Mouse (Mus musculus) urinary bladder, postnatal 0 days (tissue): ENCODE measurements around the gene Ccdc107. TPM values are rescaled to one million over a fixed set of nuclear protein-coding genes. Genes with fewer than 3 reads are reported as not detected.

ENCODE experiments used
- polyA plus RNA-seq: library from polyadenylated mRNA; unstranded; fragments of >200 nt; fragmentation: Nextera tagmentation; extraction: Ambion mirVana; gene quantifications from 2 replicates; pipeline ENCODE4 v1.2.1, GENCODE M21; 2015

The Ccdc107 gene
- polyA plus RNA-seq = 470 and 488 TPM in 2 replicates

GRCm38 (mm10) chr4:43492821-43493185 is at the start of gene Ccdc107:
TSS of gene Ccdc107 (plus strand) at chr4:43492900.

DNA sequence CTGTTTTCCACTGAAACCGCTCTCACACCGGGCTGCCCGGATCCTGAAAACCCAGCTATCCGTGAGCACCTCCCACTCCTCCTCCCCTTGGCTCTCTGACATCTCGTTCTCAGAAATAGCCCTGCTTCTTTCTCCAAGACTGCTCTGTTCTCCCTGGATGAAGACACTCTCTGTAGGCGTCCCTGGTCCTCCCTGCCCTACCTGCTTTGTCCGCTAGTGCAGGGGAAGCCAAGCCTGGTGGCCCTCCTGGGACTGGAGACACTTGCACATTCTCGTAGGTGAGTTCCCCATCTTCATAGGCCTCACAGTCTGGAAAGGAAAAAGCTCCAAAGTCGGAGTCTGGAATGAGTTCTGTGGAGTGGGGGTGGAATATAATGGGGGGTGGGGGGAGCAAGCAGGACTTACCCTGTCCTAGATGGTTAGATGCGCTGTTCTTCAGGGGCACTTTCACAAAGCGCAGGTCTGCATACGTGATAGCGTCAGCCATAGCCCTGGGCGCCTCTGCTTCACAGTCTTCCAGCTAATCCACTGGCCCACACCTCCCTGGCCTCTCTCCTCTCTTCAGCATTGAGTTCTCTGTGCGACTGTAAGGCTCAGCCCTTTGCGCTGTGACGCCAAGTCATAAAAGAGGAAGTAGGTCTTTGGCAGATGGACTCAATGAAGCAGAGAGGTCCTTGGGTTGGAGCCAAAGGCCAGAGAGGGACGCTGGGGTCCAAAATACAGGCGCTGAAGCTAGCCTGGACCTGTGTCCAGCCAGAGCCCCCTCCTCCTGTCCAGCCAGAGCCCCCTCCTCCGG is 38.5 kb upstream of the Ccdc107 start, which contains the start of gene Cd72:
Gene Cd72, minus strand, starts transcription at position 588 of the 796 bp plus-strand sequence.

GRCm38 (mm10) chr4:43483535-43484091 is 9.1 kb upstream of the Ccdc107 start, which contains the start of gene Sit1:
TSS of gene Sit1 (minus strand) at chr4:43483734.

GRCm38 (mm10) chr4:43499407-43500333 is 7.0 kb downstream of the Ccdc107 start, which contains the start of gene Arhgef39:
TSS of gene Arhgef39 (minus strand) at chr4:43499695.

GRCm38 (mm10) chr4:43506536-43507185 is 14.0 kb downstream of the Ccdc107 start, which contains the start of gene Car9:
TSS of gene Car9 (plus strand) at chr4:43506966.

Other genes starting within 250 kb of the Ccdc107 start
- gene Atp8b5, start 225.7 kb upstream of the Ccdc107 start, polyA plus RNA-seq = 0.25 and 0.42 TPM in 2 replicates
- gene Rusc2, start 110.9 kb upstream of the Ccdc107 start, polyA plus RNA-seq = 49.6 and 50.3 TPM in 2 replicates
- gene Fam166b, start 63.8 kb upstream of the Ccdc107 start, polyA plus RNA-seq = 0.27 TPM in 1 of 2 replicates, not detected in the other
- gene Tesk1, start 51.0 kb upstream of the Ccdc107 start, polyA plus RNA-seq = 8.8 and 9.1 TPM in 2 replicates
- 3.1 and 3.8 TPM in 2 replicates for gene Cd72, start 38.3 kb upstream of the Ccdc107 start, polyA plus RNA-seq
- not detected in 2 replicates for gene Sit1, start 9.2 kb upstream of the Ccdc107 start, polyA plus RNA-seq
- 13.1 and 13.4 TPM in 2 replicates for gene Arhgef39, start 6.8 kb downstream of the Ccdc107 start, polyA plus RNA-seq
- gene Car9, start 14.1 kb downstream of the Ccdc107 start, polyA plus RNA-seq = 3.2 TPM in 2 replicates
- 9,877 and 11,778 TPM in 2 replicates for gene Tpm2, start 30.9 kb downstream of the Ccdc107 start, polyA plus RNA-seq
- 87.8 and 96.0 TPM in 2 replicates for gene Creb3, start 69.4 kb downstream of the Ccdc107 start, polyA plus RNA-seq
- 176 and 198 TPM in 2 replicates for gene Tln1, start 69.8 kb downstream of the Ccdc107 start, polyA plus RNA-seq
- gene Rgp1, start 85.8 kb downstream of the Ccdc107 start, polyA plus RNA-seq = 12.0 TPM in 2 replicates
- gene Gba2, start 86.0 kb downstream of the Ccdc107 start, polyA plus RNA-seq = 6.8 and 7.0 TPM in 2 replicates
- gene Msmp, start 91.6 kb downstream of the Ccdc107 start, polyA plus RNA-seq = not detected in 2 replicates
- gene Npr2, start 139.0 kb downstream of the Ccdc107 start, polyA plus RNA-seq = 8.3 and 8.5 TPM in 2 replicates
- gene Spag8, start 160.7 kb downstream of the Ccdc107 start, polyA plus RNA-seq = 0.10 TPM in 1 of 2 replicates, not detected in the other
- 114 and 122 TPM in 2 replicates for gene Hint2, start 163.6 kb downstream of the Ccdc107 start, polyA plus RNA-seq
- 3.0 and 3.4 TPM in 2 replicates for gene Tmem8b, start 176.1 kb downstream of the Ccdc107 start, polyA plus RNA-seq
- gene Fam221b, start 176.2 kb downstream of the Ccdc107 start, polyA plus RNA-seq = 1.5 and 2.7 TPM in 2 replicates
- not detected in 2 replicates for gene Olfr70, start 207.9 kb downstream of the Ccdc107 start, polyA plus RNA-seq
- not detected in 2 replicates for gene Olfr71, start 217.4 kb downstream of the Ccdc107 start, polyA plus RNA-seq
- 6.1 and 7.9 TPM in 2 replicates for gene Hrct1, start 234.3 kb downstream of the Ccdc107 start, polyA plus RNA-seq
- 0.42 and 0.43 TPM in 2 replicates for gene Spaar, start 237.1 kb downstream of the Ccdc107 start, polyA plus RNA-seq